Mouse (Mus musculus) liver, postnatal 0 days (tissue): ENCODE measurements at regions not wholly inside any gene's neighbourhood (a gene's known extent, or its start where the extent isn't known, plus 50 kb on each side); places are given as distances from the start of the nearest gene placed in this dataset.
A peak's percentile ranks its signal among the peaks of the same experiment; 100 is the strongest.
"Not testable (repeated sequence)": the region's sequence is repeated elsewhere in the genome, so short reads cannot be mapped to it uniquely, and the experiment has no call there.

Experiments used
- ATAC-seq: fragments of 200-750 bp; cut with Nextera tagmentation; 2 replicates; pipeline ENCODE4 v1.8.0; 2017; ENCODE audit warnings: mild to moderate bottlenecking, moderate library complexity
- DNase-seq: peaks from one replicate; pipeline ENCODE4 v3.0.0-alpha.2; 2016
- H3K27ac ChIP-seq: fragments of 300-500 bp; sonication (generic); 2 replicates; pipeline ENCODE4 v1.5.1; 2014; ENCODE audit warnings: antibody characterized with exemption, moderate library complexity, mild to moderate bottlenecking, low read depth
- H3K27me3 ChIP-seq: fragments of 300-500 bp; sonication (generic); 2 replicates; pipeline ENCODE4 v1.6.1; 2014; ENCODE audit warnings: low read length, control low read depth, mixed read lengths; ENCODE audit not compliant: insufficient read depth
- H3K36me3 ChIP-seq: fragments of 300-500 bp; sonication (generic); replicated peaks from 2 replicates; pipeline ENCODE4 v1.6.1; 2014; ENCODE audit warnings: mild to moderate bottlenecking, control low read depth, low read length, moderate library complexity, mixed read lengths; ENCODE audit not compliant: insufficient read depth
- H3K4me1 ChIP-seq: fragments of 300-500 bp; sonication (generic); 2 replicates; pipeline ENCODE4 v1.6.1; 2014; ENCODE audit warnings: antibody characterized with exemption, mild to moderate bottlenecking, control low read depth; ENCODE audit not compliant: insufficient read depth
- H3K4me2 ChIP-seq: fragments of 300-500 bp; sonication (generic); 2 replicates; pipeline ENCODE4 v1.6.1; 2014; ENCODE audit warnings: low read depth, mild to moderate bottlenecking, low read length, moderate library complexity, mixed read lengths
- H3K4me3 ChIP-seq: fragments of 300-500 bp; sonication (generic); 2 replicates; pipeline ENCODE4 v1.5.1; 2014; ENCODE audit warnings: low read depth, low read length
- H3K9ac ChIP-seq: fragments of 300-500 bp; sonication (generic); replicated peaks from 2 replicates; pipeline ENCODE4 v1.6.1; 2014; ENCODE audit warnings: mild to moderate bottlenecking, moderate library complexity
- H3K9me3 ChIP-seq: fragments of 300-500 bp; sonication (generic); 2 replicates; pipeline ENCODE4 v1.6.1; 2016; ENCODE audit warnings: mild to moderate bottlenecking, control low read depth, low read length, mixed read lengths
- CTCF ChIP-seq: sonication (generic); IDR thresholded peaks from 2 replicates; pipeline ENCODE4 v1.5.1; 2016; ENCODE audit warnings: antibody characterized with exemption, low read depth
- EP300 ChIP-seq: IDR thresholded peaks from 2 replicates; pipeline ENCODE4 v1.6.1; 2016; ENCODE audit warnings: antibody characterized with exemption, low read depth, mild to moderate bottlenecking
- WGBS: fragments of 180-500 bp; shearing (Covaris S2); extraction: QIAGEN DNeasy Blood & Tissue Kit; methylation state at CpG from one replicate; pipeline ENCODE4 v1.1.7; 2014; ENCODE audit not compliant: insufficient replicate concordance; 5-methylcytosine and 5-hydroxymethylcytosine counted together

DNA sequence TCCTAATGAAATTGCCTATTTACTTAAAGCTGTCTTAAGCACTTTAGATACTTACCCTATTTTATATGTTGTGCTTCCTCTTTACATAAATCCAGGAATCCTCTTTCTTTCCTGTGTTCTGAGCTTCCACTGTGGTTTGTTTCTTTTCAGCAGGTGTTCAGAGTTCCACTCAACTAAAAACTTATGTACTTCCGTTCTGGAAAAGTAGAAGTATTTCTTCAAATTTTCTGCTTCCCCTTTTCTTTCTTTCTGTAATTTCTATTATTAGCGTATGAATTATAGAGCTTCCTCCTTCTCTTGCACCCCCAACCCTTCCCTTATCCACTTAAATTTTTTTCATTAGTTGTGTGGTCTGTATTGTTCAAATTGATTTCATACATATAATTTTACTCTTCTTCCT, 165.8 kb upstream of the Nudt12 start:
- Histone ChIP-seq H3K36me3 (no peaks in the 10 kb centered on the region), H3K9me3 (no peaks in the 10 kb centered on the region), H3K27me3 (no peaks in the 10 kb centered on the region), H3K4me3 (no peak overlapping the region), H3K4me1 (no peaks in the 10 kb centered on the region), H3K9ac (no peak overlapping the region), H3K4me2 (no peak overlapping the region), H3K27ac (no peak overlapping the region)
- DNase-seq (no peak), ATAC-seq (no peak)
- 41% methylated on average over 2 of the region's 2 CpGs for WGBS
- no peak for TF ChIP-seq EP300
- TF ChIP-seq CTCF: no peak

DNA sequence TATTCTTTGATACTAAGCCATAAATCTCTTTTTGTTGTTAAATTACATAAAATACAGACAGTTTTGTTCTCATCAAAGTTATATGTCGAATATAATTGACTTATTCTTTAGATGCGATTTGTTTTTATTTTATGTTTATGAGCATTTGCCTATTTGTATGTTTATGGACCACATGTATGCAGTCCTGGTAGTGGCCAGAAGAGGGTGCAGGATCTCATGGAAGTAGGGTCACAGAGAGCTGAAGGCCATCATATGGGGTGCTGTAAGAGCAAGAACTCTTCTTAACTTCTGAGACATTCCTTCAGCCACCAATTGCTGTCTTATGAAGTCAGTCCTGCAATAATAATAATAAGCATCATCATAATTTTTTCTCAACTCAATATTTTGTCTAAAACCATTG, 143.2 kb upstream of the Nudt12 start:
- no peaks in the 10 kb centered on the region for H3K4me1 ChIP-seq
- no peak for ATAC-seq
- no peak overlapping the region for H3K27ac ChIP-seq
- 66% methylated on average over 2 of the region's 2 CpGs for WGBS
- DNase-seq: no peak
- H3K36me3 ChIP-seq: no peaks in the 10 kb centered on the region
- H3K4me3 ChIP-seq: no peak overlapping the region
- no peaks in the 10 kb centered on the region for H3K9me3 ChIP-seq
- no peak for TF ChIP-seq EP300
- peak; percentile 16; the same call in 1 of the 2 replicates for TF ChIP-seq CTCF
- no peaks in the 10 kb centered on the region for H3K27me3 ChIP-seq
- no peak overlapping the region for H3K9ac ChIP-seq
- H3K4me2 ChIP-seq: no peak overlapping the region

DNA sequence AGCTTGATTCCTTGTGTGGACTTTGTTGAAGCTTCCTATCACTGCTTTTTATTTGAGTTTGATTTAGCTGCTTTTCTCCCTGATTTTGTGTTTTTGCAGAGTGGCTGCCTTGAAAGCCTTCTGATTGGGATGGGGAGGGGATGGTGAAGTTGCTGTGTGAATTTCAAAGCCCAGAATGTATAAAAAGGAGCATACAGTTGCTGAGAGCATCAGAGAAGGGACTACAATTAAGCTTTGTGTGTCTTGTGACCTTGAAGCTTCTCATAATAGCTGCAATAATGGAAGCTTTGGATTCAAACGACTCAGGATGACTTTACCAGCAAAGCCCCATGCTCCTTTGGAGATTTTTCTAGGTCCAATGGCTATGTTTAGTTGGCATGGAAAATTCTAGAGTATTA, 130.6 kb upstream of the Nudt12 start:
- 51% methylated on average over 1 of the region's 1 CpGs for WGBS
- no peaks in the 10 kb centered on the region for H3K4me1 ChIP-seq
- ATAC-seq: no peak
- no peak overlapping the region for H3K4me2 ChIP-seq
- TF ChIP-seq CTCF (no peak), EP300 (no peak)
- no peak overlapping the region for H3K27ac ChIP-seq
- H3K27me3 ChIP-seq: no peaks in the 10 kb centered on the region
- DNase-seq: no peak
- no peaks in the 10 kb centered on the region for H3K9me3 ChIP-seq
- H3K9ac ChIP-seq: no peak overlapping the region
- no peaks in the 10 kb centered on the region for H3K36me3 ChIP-seq
- no peak overlapping the region for H3K4me3 ChIP-seq

DNA sequence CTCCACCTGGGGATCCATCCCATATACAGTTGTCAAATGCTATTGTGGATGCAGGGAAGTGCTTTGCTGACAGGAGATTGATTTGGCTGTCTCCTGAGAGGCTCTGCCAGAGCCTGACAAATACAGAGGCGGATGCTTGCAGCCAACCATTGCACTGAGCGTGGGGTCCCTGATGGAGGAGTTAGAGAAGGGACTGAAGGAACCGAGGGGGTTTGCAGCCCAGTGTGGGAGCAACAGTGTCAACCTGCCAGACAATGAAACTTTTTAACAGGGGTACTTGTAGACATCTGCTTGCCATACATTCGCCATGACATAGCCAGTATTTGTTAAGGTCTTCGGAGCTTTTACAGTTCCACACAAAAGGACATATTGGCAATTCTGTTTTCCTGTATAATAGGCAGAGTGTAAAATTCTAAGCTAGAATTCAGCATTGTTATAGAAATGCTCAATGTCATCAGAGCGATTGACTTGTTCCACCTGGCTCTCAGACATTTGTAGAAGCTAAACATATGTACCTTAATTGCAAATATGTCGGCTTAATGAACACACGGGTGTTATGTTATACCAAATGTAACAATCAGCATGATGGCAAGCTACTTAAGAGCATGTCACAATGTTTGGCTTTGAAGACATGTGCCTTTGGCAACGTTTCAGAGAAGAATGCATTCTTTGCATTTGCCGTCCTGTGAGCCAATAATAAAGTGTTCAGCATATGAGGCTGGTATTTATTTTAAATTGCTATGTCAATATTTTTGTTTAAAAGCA, 130.0 kb upstream of the Nudt12 start:
- DNase-seq (no peak), ATAC-seq (no peak)
- Histone ChIP-seq H3K4me2 (no peak overlapping the region), H3K27ac (no peak overlapping the region), H3K9ac (no peak overlapping the region), H3K4me1 (no peaks in the 10 kb centered on the region), H3K9me3 (no peaks in the 10 kb centered on the region), H3K4me3 (no peak overlapping the region), H3K36me3 (no peaks in the 10 kb centered on the region), H3K27me3 (no peaks in the 10 kb centered on the region)
- WGBS: 71% methylated on average over 10 of the region's 10 CpGs
- TF ChIP-seq CTCF (no peak), EP300 (no peak)

DNA sequence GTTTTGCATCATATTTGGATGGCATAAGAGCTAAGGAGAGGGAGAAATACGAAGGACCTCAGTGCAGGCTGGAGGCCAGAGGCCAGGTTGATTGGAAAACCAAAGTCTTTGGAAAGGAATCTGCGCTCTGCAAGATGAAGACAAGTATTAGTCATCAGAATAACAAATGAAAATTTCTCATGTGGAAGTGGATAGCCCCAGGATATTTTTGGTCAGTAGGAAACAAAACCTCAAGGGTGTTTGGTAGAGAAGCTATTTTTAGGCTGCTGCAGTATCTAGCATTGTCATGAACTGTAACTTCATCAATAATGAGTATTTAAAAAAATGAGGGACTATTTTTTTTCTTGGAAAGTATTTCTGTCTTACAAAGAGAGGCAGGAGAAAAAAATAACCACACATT, 125.6 kb upstream of the Nudt12 start:
- Histone ChIP-seq H3K27me3 (no peaks in the 10 kb centered on the region), H3K36me3 (no peaks in the 10 kb centered on the region), H3K9me3 (no peaks in the 10 kb centered on the region), H3K4me2 (no peak overlapping the region), H3K27ac (no peak overlapping the region), H3K4me3 (no peak overlapping the region), H3K9ac (no peak overlapping the region), H3K4me1 (no peaks in the 10 kb centered on the region)
- DNase-seq: no peak
- TF ChIP-seq EP300 (no peak), CTCF (no peak)
- ATAC-seq: no peak
- 65% methylated on average over 2 of the region's 2 CpGs for WGBS

DNA sequence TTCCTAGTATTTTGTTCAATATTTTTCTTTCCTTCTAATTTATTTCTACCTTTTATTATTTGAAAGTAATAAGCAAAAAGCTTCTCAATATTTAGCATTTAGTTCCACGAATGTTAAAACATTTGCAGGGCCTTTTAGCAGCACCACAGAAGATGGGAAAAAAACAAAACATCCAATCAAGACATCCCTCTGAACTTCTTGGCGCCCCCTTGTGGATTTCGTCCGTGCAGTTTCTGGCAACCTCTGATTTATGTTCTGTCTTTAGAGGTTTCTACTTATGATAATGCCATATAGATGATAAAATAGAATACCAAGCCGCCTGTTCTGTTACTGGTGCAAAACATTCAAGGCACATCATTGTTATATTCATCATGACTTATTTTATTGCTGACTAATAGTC, 86.2 kb upstream of the Nudt12 start:
- Histone ChIP-seq H3K27ac (no peak overlapping the region), H3K4me2 (no peak overlapping the region), H3K27me3 (no peaks in the 10 kb centered on the region), H3K9ac (no peak overlapping the region), H3K9me3 (no peaks in the 10 kb centered on the region), H3K4me3 (no peak overlapping the region), H3K36me3 (no peaks in the 10 kb centered on the region), H3K4me1 (no peaks in the 10 kb centered on the region)
- ATAC-seq (no peak), DNase-seq (peak; percentile 51)
- WGBS: 2% methylated on average over 5 of the region's 5 CpGs
- no peak for TF ChIP-seq EP300
- TF ChIP-seq CTCF: peak; percentile 69

DNA sequence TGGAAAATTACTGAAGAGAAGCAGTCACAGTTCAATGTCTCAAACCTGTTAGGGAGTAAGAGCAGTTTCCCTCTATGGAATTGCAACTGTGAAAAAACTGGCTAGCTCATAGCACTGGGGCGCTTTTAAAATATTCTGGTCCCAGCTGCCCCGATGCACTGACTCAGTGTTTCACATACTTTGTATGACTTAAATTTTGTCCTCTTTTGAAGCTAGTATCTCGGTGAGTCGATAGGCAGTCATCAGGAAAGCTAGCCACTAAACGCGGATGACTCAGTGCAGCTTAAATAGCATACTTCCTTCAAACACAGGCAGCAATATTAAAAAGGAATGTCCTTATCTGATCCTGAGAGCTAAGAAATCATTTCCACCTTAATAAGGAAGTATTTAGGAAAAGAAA, 63.7 kb upstream of the Nudt12 start:
- ATAC-seq, H3K4me3 ChIP-seq: not testable (repeated sequence)

DNA sequence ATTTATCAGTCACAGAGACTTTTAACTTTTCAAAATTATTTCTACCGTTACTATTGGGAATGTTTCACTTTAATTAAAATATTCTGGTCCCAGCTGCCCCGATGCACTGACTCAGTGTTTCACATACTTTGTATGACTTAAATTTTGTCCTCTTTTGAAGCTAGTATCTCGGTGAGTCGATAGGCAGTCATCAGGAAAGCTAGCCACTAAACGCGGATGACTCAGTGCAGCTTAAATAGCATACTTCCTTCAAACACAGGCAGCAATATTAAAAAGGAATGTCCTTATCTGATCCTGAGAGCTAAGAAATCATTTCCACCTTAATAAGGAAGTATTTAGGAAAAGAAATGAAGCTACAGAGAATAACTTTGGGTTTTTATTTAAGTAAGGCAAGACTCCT, 63.2 kb upstream of the Nudt12 start:
- H3K4me1 ChIP-seq, H3K36me3 ChIP-seq, H3K9me3 ChIP-seq, H3K4me2 ChIP-seq, H3K4me3 ChIP-seq, ATAC-seq, H3K27ac ChIP-seq, H3K9ac ChIP-seq, DNase-seq, H3K27me3 ChIP-seq: not testable (repeated sequence)
- 69% methylated on average over 2 of the region's 6 CpGs for WGBS

More for the DNA sequence above, 63.7 kb upstream of the Nudt12 start:
- H3K36me3 ChIP-seq, H3K27me3 ChIP-seq, DNase-seq, H3K9me3 ChIP-seq, H3K27ac ChIP-seq, H3K4me2 ChIP-seq, H3K4me1 ChIP-seq, H3K9ac ChIP-seq: not testable (repeated sequence)
- WGBS: 78% methylated on average over 2 of the region's 6 CpGs
